Mouse (Mus musculus) forebrain, embryonic 14.5 days (tissue): ENCODE measurements at regions not wholly inside any gene's neighbourhood (a gene's known extent, or its start where the extent isn't known, plus 50 kb on each side); places are given as distances from the start of the nearest gene placed in this dataset.

ENCODE experiments used
- ATAC-seq: fragments of 200-750 bp; cut with Nextera tagmentation; 2 replicates; pipeline ENCODE4 v1.8.0; 2017; ENCODE audit warnings: mild to moderate bottlenecking, moderate library complexity
- DNase-seq: peaks from one replicate; pipeline ENCODE4 v3.0.0-alpha.2; 2015; ENCODE audit warnings: low spot score
- H3K27ac ChIP-seq: fragments of 300-500 bp; sonication (generic); 2 replicates; pipeline ENCODE4 v1.5.1; 2014; ENCODE audit warnings: low read depth, mild to moderate bottlenecking, control low read depth, low read length, moderate library complexity
- H3K27me3 ChIP-seq: fragments of 300-500 bp; sonication (generic); replicated peaks from 2 replicates; pipeline ENCODE4 v1.6.1; 2014; ENCODE audit warnings: low read length, control low read depth, mixed read lengths; ENCODE audit not compliant: control insufficient read depth, insufficient read depth
- H3K36me3 ChIP-seq: fragments of 300-500 bp; sonication (generic); 2 replicates; pipeline ENCODE4 v1.6.1; 2014; ENCODE audit warnings: low read length, control low read depth; ENCODE audit not compliant: control insufficient read depth, insufficient read depth
- H3K4me1 ChIP-seq: fragments of 300-500 bp; sonication (generic); 2 replicates; pipeline ENCODE4 v1.6.1; 2014; ENCODE audit warnings: antibody characterized with exemption, low read length, control low read depth; ENCODE audit not compliant: control insufficient read depth, insufficient read depth
- H3K4me2 ChIP-seq: fragments of 300-500 bp; sonication (generic); 2 replicates; pipeline ENCODE4 v1.6.1; 2014; ENCODE audit warnings: mild to moderate bottlenecking, control low read depth, low read length
- H3K4me3 ChIP-seq: fragments of 300-500 bp; sonication (generic); 2 replicates; pipeline ENCODE4 v1.5.1; 2014; ENCODE audit warnings: low read depth, low read length, control low read depth
- H3K9ac ChIP-seq: fragments of 300-500 bp; sonication (generic); 2 replicates; pipeline ENCODE4 v1.6.1; 2014; ENCODE audit warnings: mild to moderate bottlenecking, low read length, control low read depth, moderate library complexity
- H3K9me3 ChIP-seq: fragments of 300-500 bp; sonication (generic); replicated peaks from 2 replicates; pipeline ENCODE4 v1.6.1; 2016; ENCODE audit warnings: low read length, control low read depth, mixed read lengths; ENCODE audit not compliant: control insufficient read depth
- WGBS: fragments of 180-500 bp; shearing (Covaris S2); extraction: QIAGEN DNeasy Blood & Tissue Kit; methylation state at CpG from one replicate; pipeline ENCODE4 v1.1.7; 2014; 5-methylcytosine and 5-hydroxymethylcytosine counted together

GRCm38 (mm10) chr9:53045788-53046187 lies 202.1 kb downstream of the Ddx10 start:
- ATAC-seq (no peak), DNase-seq (no peak)
- Histone ChIP-seq H3K4me1 (no peaks in the 10 kb centered on the region), H3K4me3 (no peak overlapping the region), H3K9ac (no peak overlapping the region), H3K27me3 (no peaks in the 10 kb centered on the region), H3K4me2 (no peak overlapping the region), H3K36me3 (no peaks in the 10 kb centered on the region), H3K27ac (no peak overlapping the region), H3K9me3 (no peaks in the 10 kb centered on the region)
- WGBS: 82% methylated on average over 6 of the region's 6 CpGs

DNA sequence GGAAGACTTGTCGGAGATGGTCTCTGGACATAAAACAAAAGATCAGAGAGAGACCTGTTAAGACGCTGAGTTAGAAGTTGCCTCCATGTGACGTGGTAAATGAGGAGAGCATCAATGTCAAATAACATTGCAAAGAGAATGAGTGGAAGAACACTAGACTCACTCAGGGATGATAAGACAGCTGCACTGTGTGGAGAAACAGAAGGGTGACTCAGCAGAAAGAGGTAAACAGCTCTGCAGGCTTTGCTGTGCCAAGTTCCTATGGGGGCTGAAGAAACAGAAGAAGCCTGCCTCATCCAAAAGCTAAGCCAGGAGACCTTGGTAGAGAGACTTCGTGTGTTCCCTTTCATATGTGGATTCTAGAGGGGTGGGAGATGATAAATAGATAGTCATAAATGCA lies 214.1 kb downstream of the Ddx10 start:
- Histone ChIP-seq H3K4me3 (no peak overlapping the region), H3K27ac (no peak overlapping the region), H3K4me1 (no peaks in the 10 kb centered on the region), H3K27me3 (no peaks in the 10 kb centered on the region), H3K9me3 (no peaks in the 10 kb centered on the region), H3K36me3 (no peaks in the 10 kb centered on the region), H3K4me2 (no peak overlapping the region), H3K9ac (no peak overlapping the region)
- DNase-seq (peak; percentile 11), ATAC-seq (no peak)
- WGBS: 83% methylated on average over 4 of the region's 4 CpGs

DNA sequence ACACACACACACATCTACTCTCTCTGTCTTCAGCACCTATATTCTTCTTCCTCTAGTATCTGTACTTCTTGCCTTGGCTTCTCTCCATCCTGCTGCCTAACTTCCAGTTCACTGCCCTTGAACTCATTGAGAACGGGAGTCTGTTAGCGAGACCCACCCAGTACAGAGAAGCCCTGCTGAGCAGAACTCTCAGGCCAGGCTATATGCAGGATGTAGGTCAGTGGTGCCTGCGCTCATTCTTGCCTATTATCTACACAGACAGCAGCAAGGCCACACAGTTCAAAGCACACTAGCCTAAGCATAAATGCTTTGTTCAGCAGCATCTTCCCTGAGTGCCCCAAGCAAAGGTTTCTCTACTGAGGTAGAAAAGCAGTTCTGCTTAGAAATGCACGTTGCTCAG lies 225.8 kb downstream of the Ddx10 start:
- H3K4me2 ChIP-seq: no peak overlapping the region
- no peaks in the 10 kb centered on the region for H3K9me3 ChIP-seq
- no peak overlapping the region for H3K9ac ChIP-seq
- no peak overlapping the region for H3K27ac ChIP-seq
- H3K36me3 ChIP-seq: no peaks in the 10 kb centered on the region
- ATAC-seq (no peak), DNase-seq (no peak)
- no peaks in the 10 kb centered on the region for H3K4me1 ChIP-seq
- H3K27me3 ChIP-seq: no peaks in the 10 kb centered on the region
- 71% methylated on average over 4 of the region's 4 CpGs for WGBS
- no peak overlapping the region for H3K4me3 ChIP-seq

GRCm38 (mm10) chr9:53010741-53011140 lies 237.1 kb downstream of the Ddx10 start:
- H3K9ac ChIP-seq: no peak overlapping the region
- H3K9me3 ChIP-seq: no peaks in the 10 kb centered on the region
- 94% methylated on average over 9 of the region's 9 CpGs for WGBS
- H3K27me3 ChIP-seq: no peaks in the 10 kb centered on the region
- H3K4me3 ChIP-seq: no peak overlapping the region
- H3K27ac ChIP-seq: no peak overlapping the region
- no peak overlapping the region for H3K4me2 ChIP-seq
- no peak for ATAC-seq
- H3K36me3 ChIP-seq: no peaks in the 10 kb centered on the region
- no peaks in the 10 kb centered on the region for H3K4me1 ChIP-seq
- no peak for DNase-seq

DNA sequence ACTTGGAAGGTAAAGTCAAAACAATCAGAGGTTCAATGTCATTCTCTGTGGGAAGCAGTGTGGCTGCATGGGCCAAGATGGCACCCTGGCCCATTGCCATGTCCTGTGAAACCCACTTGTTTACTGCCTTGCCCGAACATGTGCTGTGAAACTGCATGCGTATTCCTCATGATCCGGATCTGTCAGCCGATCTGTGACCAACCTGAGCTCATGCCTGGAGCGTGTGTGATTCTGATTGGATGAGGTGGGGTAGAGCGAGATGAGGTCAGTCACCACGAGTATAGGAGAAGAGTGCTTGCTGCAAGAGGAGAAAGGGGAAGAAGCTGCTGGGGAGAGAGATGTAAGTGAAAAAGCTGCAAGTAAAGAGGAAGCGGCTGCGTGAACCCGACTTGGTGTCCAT lies 240.5 kb downstream of the Ddx10 start:
- no peaks in the 10 kb centered on the region for H3K9me3 ChIP-seq
- DNase-seq (no peak), ATAC-seq (no peak)
- peaks cover 3% of the 10 kb centered on the region; the same call in 1 of the 2 replicates for H3K4me1 ChIP-seq
- no peak overlapping the region for H3K27ac ChIP-seq
- no peak overlapping the region for H3K4me2 ChIP-seq
- no peak overlapping the region for H3K4me3 ChIP-seq
- no peak overlapping the region for H3K9ac ChIP-seq
- H3K27me3 ChIP-seq: no peaks in the 10 kb centered on the region
- WGBS: 89% methylated on average over 10 of the region's 10 CpGs
- H3K36me3 ChIP-seq: no peaks in the 10 kb centered on the region

DNA sequence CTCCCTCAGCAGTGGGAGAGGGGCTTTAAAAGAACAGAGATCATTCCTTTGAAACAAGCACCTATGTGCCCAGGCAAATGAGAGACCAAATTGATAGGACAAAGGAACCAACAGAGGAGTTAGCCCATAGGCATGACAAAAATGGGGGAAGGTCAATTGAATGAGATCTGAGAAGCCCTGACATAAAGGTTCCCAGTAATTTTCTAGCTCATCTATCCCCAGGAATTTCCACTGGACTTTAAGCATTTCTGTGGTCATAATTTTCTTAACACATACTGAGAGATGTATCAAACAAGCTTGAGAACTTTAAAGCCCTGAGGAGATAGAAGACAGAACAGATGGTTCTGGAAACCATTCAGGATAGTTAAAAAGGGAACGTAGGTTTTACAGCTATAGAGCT lies 241.8 kb downstream of the Ddx10 start:
- H3K27me3 ChIP-seq: no peaks in the 10 kb centered on the region
- no peaks in the 10 kb centered on the region for H3K9me3 ChIP-seq
- peaks cover 3% of the 10 kb centered on the region; the same call in 1 of the 2 replicates for H3K4me1 ChIP-seq
- H3K9ac ChIP-seq: no peak overlapping the region
- no peak overlapping the region for H3K4me2 ChIP-seq
- WGBS: 84% methylated on average over 1 of the region's 1 CpGs
- DNase-seq (no peak), ATAC-seq (no peak)
- H3K4me3 ChIP-seq: no peak overlapping the region
- H3K27ac ChIP-seq: no peak overlapping the region
- H3K36me3 ChIP-seq: no peaks in the 10 kb centered on the region

DNA sequence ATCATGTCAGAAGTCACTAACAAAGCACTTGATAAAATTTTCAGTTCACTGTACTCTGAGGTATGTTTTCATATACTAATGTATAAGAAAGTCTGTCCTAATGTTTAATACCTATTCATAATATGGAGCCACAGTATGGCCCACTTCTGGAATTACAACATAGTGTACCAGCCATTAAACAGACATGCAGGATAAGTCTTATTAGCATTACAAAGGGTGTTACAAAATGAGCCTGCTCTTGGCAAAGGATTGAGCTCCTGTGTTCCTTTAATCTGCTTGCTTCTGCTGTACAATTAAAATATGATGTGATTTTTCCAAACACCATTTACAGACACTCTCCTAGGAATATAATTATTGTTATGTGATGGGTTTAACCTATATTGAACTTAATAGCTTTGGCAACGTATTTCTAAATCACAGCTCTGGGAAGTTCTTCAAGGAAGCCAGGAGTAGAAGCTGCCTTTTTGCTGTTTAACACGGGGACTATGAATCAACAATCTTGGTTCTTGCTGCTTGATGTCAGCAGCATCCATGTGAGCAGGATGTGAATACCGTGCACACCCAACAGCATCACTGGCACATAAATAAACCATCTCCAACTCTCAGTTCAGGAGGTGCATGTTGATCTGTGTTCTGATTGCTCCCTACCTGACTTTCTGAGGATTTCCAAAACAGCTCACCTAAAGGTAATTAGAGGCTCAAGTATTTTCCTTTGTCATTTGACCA lies 243.4 kb downstream of the Ddx10 start:
- ATAC-seq: peak; percentile 84

DNA sequence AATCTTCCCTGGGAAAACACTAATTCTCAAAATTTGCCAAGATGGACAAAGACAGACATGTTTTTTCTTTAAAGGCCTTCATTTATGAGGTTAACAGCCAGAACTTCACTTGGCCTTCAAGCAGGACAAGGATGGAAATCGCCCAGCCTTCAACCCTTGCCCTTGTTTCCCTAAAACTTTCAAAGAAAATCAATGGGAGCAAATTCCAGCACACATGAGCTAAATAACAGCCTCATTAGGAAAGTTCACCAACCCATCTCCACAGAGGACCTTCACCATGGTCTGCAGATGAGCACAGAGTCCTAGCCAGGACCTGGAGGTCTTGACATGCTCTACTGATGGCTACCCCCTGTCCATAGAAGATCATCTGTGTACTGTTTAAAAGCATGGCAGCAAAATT lies 271.8 kb downstream of the Ddx10 start:
- Histone ChIP-seq H3K4me3 (no peak overlapping the region), H3K27ac (no peak overlapping the region), H3K9me3 (no peaks in the 10 kb centered on the region), H3K4me1 (no peaks in the 10 kb centered on the region), H3K9ac (no peak overlapping the region), H3K4me2 (no peak overlapping the region), H3K36me3 (no peaks in the 10 kb centered on the region), H3K27me3 (no peaks in the 10 kb centered on the region)
- DNase-seq (no peak), ATAC-seq (no peak)
- 72% methylated on average over 1 of the region's 1 CpGs for WGBS

More for the DNA sequence above, 243.4 kb downstream of the Ddx10 start:
- H3K27me3 ChIP-seq: no peaks in the 10 kb centered on the region
- no peaks in the 10 kb centered on the region for H3K36me3 ChIP-seq
- H3K27ac ChIP-seq: no peak overlapping the region
- peaks cover 3% of the 10 kb centered on the region; the same call in 1 of the 2 replicates for H3K4me1 ChIP-seq
- H3K9me3 ChIP-seq: no peaks in the 10 kb centered on the region
- 12% methylated on average over 3 of the region's 3 CpGs for WGBS
- no peak overlapping the region for H3K4me2 ChIP-seq
- no peak overlapping the region for H3K4me3 ChIP-seq
- no peak overlapping the region for H3K9ac ChIP-seq
- peak; percentile 72 for DNase-seq

DNA sequence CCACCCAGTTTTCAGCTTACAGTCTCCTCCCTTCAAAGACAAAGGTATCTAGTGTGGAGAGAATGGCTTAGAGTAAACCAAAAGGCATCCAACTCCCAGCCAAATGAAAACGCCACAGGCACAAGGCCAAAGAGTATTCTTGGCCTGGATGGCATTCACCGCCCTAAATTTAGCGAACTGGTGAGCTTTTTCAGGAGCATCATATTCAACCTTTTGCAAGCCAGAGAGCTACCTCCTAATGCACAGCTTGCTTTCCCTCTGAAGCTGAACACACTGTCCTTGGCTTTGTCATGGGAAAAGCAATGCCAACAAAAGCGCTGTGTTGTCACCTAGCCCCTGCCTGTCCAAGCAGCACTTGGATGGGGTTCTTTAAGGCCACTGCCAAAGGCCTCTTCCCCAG lies 282.2 kb downstream of the Ddx10 start:
- 83% methylated on average over 4 of the region's 4 CpGs for WGBS
- Histone ChIP-seq H3K9ac (no peak overlapping the region), H3K36me3 (no peaks in the 10 kb centered on the region), H3K4me2 (no peak overlapping the region), H3K27ac (no peak overlapping the region), H3K27me3 (no peaks in the 10 kb centered on the region), H3K4me3 (no peak overlapping the region), H3K4me1 (no peaks in the 10 kb centered on the region), H3K9me3 (no peaks in the 10 kb centered on the region)
- DNase-seq (no peak), ATAC-seq (no peak)
